Mouse (Mus musculus) CD4-positive helper T cell, adult 2 months (primary cell): ENCODE measurements around the gene Trp73.

Experiments
- DNase-seq: peaks from one replicate; pipeline ENCODE4 v3.0.0-alpha.2; 2012; ENCODE audit warnings: low read depth, missing footprints, low spot score

Gene Trp73

GRCm38 (mm10) chr4:154140182-154140212, at the start of gene Trp73:
Gene Trp73, minus strand, starts transcription at chr4:154140208.
- DNase-seq, result no peak

DNA sequence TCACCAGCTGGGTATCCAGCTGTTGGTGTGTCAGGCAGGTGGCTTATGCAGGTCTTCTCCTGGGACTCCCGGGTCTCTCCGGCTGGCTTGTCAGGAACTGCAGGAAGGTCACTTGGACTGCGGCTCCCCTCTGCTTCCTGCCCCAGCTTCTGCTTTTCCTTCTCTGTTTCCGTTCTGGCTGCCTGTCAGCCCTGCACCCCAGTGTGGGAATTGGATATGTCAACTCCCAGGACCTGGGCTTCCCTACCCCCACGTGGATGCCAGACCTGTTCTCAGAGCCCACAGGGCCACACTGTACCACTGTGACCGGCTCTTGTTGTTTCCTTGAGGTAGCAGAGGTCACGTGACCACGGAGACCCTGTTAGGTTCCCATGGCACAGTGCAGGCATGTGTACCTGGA, 48.9 kb upstream of the Trp73 start:
- DNase-seq, result no peak

GRCm38 (mm10) chr4:154186002-154186537, 46.1 kb upstream of the Trp73 start:
- DNase-seq, result no peak

GRCm38 (mm10) chr4:154185001-154185400, 45.0 kb upstream of the Trp73 start:
- DNase-seq, result no peak

DNA sequence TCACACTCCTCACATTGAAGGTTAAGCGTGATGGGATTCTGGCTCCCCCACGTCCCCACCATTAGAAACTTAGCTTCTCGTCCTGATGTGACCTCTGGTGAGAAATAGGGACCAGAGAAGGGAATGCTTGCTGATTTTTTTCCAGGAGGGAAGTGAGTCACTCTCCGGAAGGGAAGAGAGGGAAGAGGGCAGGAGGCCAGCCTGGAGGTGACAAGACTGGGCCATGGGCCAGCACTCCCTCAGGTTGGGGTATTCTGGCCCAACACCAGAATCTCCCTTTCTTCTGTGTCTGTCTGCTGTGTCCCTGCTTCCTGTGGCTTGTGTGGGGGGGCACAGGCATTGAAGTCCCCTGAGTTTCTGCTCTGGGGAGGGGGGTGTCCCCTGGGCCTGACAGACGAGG, 43.6 kb upstream of the Trp73 start:
- no peak for DNase-seq

DNA sequence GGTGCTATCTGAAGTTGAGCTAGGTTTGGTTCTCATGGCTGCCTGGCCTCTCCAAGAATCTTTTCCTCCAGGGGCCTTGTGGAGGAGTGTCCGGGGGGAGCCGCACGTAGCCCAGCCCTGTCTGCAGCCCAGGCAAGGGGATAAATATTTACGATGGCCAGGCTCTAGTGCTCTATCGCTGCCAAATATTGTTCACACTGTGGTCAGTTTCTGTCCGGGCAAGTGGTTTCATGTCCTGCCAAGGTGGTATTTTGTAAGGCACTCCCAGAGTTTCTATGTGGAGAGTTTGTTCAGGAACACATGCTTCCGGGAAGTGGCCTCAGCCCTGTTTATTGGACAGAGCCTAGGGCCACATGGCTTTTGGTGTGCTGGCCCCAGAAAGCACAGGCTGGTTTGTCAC, 41.0 kb upstream of the Trp73 start:
- no peak for DNase-seq

DNA sequence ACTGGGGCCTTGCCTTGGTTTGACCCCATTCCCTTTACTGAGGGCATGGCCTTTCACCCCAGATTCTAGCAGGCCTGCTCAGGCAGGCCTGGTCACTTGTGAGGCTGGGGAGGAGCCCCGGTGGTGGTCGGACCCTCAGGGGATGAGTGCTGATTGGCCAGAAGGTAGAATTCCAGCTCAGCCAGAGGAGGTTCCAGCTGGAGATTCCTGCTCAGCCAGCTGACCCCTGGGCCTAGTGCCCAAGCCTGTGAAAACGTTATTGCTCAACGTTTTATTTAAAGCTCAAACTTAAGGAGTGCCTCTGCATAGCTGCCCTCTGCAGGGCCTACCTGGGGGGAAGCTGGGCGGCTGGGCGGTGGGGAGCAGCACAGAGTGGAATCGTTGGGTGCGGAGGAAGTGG, 37.2 kb upstream of the Trp73 start:
- no peak for DNase-seq

DNA sequence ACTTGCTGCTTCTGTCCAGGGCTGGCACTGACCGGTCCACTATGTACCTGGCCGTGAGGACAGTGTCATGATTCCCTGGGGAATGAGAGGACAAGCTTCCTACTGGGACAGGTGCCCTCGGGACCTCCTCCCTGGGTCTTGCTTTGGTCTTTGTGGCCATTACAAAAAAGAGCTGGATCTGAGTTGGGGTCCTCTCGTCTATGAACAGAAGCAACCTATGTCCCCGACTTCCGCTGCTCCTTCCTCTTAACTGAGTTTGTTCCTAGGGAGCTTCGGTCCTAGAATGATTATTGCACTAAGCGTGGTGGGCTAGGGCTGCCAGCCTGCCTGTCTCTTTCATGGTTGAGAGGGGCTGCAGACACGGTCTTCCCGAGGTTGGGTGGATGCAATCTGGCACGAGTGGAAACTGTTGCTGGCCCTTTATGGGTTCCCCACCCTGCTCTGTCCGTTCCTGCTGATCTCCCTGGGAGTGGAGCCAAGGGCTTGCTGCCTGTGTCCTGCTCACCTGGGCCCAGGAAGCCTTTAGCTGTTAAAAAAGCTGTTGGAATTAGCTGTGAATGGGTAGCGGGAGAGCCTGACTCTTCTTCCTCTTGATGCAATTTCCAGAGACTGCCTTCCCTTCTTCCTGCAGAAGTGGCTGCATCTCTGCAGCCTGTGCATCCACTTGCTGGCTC, 32.1 kb upstream of the Trp73 start:
- no peak for DNase-seq

DNA sequence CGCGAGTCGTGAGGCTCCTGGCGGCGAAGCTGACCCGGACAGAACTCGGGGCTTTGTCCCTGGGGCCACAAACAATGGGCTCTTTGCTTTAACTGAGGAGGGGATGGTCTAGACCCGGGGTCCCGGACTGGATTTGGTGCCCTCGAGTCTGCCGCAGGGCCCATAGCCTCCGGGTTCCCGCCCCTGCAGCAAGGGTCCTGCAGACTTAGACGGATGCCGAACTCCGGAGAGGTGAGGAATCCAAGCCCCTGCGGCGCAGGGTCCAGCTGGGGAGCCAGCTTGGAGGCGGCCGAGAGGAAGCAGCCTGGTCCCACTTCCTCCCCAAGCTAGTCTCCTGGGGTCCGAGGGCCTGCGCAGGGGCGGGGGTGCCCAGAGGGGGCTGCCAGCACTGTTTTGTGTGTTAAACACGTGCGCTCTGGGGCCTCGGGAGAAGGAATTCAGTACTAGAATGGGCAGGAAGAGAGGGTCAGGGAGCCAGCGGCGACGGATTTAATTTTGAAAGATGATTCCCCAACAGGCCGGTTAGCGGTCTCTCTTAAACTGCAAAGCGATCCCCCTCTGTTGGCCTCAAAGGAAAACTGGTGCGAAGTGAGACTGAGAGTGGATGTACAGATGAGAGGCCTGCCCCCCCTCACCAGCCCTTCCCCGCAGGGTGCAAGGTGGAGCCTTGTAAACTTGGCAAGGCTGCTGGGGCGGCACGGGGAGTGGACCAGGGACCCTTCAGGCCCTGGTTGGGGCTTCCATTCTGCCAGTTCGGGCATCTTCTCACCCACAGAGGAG, 31.3 kb upstream of the Trp73 start:
- no peak for DNase-seq

DNA sequence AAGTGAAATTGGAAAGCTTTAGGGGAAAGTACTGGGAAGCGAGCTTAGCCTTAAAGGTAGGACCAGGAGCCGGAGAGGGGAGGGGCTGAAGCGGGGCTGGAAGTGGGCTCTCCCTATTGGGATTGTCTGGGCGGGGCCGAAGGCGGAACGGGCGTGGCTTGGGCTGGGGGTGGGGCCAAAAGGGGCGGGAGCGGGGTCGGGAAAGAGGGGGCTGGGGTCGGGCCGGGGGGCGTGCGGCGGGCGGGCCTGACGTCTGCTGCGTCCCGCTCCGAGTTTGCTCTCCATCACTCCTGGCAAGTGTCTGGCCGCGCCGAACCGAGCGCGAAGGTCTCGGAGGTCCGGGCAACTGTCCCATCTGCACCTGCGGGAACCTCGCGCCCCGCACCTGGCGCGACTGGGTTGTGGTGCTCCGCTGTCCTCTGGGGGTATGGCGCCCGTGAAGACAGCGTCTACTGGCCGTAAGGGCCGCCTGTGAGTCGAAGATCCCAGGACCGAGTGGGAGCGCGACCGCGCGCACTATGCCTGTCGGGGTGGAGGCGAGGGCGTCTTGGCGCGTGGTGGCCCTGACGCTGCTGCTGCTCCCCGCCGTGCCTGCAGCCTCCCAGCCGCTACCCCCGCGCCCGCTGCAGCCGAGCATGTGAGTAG, 30.6 kb upstream of the Trp73 start, which contains the start of gene Megf6:
Megf6 (plus strand) TSS at position 225 of the 645 bp plus-strand sequence.
- no peak for DNase-seq

DNA sequence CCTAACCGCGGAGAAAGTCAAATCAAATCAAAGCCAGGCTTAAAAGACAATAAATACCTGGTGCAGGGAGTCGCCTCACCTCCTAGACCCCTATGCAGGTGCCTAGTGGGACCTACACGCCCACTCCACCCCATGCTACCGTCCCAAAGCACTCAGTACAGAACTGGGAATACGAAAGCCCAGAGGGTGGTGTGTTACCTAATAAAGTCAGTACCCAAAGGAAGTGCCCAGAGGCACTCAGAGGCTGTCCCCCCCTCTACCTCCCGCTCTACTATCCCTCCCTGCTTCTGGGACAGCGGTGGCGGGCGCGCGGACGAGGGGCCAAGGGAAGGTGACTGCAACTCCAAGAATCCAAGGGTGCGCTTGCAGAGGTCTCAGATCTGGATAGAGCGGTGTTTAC, 30.0 kb upstream of the Trp73 start:
- DNase-seq, result no peak

DNA sequence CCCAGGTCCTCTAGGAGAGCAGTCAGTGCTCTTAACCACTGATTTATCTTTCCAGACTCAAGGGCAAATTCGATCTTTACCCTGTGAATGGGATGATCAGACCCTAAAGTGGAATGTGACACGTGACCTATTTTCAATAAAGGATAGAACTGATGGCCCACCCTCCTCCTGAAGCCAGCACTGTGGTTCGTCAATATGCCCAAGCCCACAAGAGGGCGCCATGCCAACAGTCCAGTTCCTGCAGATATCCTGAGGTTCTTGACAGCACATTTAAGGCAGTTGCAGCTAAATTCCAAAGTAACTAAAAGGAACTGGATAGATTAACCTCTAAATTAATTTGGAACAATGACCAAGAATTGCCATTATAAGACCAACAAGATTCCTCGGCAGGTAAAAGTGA, 27.0 kb upstream of the Trp73 start:
- DNase-seq, result peak; percentile 42

GRCm38 (mm10) chr4:154163296-154163695, 23.3 kb upstream of the Trp73 start:
- DNase-seq, result peak; percentile 60

GRCm38 (mm10) chr4:154160538-154161390, 20.8 kb upstream of the Trp73 start, which contains the start of gene Tprgl:
Gene Tprgl, minus strand, starts transcription at chr4:154160666.
- DNase-seq, result peak; percentile 98

DNA sequence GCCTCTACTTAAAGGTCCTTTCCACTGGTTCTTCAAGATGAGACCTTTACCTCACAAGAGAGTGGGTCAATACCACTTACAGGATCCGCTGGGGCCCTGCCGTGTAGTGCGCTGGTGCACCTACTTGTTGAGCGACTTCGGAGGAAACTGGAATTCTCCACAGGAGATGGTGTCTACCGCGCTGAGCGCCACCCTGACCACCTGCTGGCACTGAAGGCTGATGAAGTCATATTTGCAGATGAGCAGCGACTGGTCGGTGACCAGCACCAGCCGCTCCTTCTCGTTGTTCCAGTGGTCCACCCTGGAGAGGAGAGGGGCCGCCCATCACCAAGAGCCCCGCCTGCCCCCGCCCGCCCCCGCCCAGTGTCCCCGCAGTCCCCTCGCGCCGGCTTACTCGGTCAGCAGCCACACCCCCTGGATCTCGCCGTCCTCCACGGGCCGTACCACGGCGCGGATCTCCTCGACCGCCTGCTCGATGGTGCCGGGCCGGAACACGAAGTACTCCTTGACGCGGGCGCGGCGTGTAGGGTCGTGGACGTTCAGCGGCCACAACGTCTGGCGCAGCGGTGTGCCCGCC, 20.0 kb upstream of the Trp73 start:
- DNase-seq, result peak; percentile 50

DNA sequence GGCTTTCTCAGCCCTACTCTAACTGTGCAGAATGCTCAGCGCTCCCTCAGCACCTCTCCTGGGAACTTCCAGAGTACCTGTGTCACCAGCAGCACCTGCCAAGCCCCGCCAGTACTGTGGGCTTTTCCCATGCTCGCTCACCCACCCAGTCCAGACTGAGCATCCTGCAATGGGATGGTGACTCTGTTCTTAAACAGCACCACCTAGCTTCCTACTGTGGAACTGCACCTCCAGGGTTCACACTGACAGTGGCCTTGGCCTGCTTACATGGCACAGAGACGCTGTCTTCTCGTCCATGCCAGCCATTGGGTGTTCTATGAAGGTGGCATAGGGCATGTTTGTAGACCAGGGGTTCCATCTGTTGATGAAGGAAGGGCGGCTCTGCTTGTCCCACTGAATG, 19.0 kb upstream of the Trp73 start:
- DNase-seq, result peak; percentile 86

- no peak for DNase-seq
Measured at GRCm38 (mm10) chr4:154157970-154158662, 18.1 kb upstream of the Trp73 start.

DNA sequence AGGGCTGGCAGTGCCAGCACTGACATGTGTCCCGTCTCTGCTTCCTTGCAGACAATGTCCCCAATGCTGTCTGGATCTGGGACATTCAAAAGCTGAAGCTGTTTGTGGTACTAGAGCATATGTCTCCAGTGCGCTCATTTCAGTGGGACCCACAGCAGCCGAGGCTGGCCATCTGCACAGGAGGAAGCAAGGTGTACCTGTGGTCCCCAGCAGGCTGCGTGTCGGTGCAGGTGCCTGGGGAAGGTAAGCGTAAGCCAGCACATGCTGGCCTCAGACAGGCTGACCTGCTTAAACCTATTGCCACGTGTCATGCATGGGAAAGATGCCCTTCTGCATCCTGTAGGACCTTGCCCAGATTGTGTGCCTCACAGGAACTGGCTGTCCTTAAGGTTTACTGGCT, 16.0 kb upstream of the Trp73 start:
- DNase-seq, result no peak

DNA sequence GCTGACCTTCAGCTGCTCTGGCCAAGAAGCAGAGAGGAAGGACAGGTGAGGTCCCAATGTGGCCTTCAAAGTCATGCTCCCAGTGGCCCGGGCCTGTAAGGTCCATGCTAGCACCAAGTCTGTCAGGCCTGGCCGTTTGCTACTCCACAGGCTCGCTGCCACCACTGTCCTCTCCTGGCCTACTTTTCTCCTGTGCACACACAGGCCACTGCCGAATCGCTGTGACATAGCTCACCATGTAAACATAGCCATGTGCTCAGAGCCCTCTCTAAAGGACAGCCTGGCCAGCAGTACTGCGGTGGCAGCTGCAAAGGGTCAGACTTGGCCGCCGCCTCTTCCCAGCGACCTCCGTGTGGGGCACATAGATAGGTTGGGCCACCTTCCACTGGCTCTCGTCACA, 14.1 kb upstream of the Trp73 start:
- no peak for DNase-seq

- no peak for DNase-seq
Measured at GRCm38 (mm10) chr4:154146342-154146741, 6.3 kb upstream of the Trp73 start.

DNA sequence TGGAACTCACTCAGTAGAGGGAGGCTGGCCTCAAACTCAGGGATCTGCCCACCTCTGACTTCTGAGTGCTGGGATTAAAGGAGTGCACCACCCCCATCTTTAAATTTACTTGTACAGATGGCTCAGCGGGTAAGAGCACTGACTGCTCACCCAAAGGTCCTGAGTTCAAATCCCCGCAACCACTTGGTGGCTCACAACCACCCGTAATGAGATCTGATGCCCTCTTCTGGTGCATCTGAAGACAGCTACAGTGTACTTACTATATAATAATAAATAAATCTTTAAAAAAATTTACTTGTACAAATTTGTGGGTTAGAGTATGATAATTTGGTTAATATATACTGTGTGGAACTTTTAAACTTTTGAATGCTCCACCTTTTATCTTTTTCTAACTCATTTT, 4.7 kb upstream of the Trp73 start:
- no peak for DNase-seq
